Mouse (Mus musculus) G1E (cell line): ENCODE results near the gene B3gnt2.

Source experiments
- CTCF ChIP-seq: IDR thresholded peaks from 2 replicates; pipeline ENCODE4 v1.5.1; 2012; ENCODE audit warnings: low read depth, low read length, inconsistent platforms, mixed read lengths
- GATA1 ChIP-seq: IDR thresholded peaks from 2 replicates; pipeline ENCODE4 v1.6.1; 2012; ENCODE audit warnings: borderline replicate concordance, low read length, inconsistent platforms, mixed read lengths
- POLR2AphosphoS5 ChIP-seq: IDR thresholded peaks from 2 replicates; pipeline ENCODE4 v1.6.1; 2012; ENCODE audit warnings: low read depth, low read length, inconsistent platforms; ENCODE audit not compliant: insufficient replicate concordance
- TAL1 ChIP-seq: conservative IDR thresholded peaks from 2 replicates; pipeline ENCODE4 v1.6.1; 2012; ENCODE audit warnings: low read depth, low read length, inconsistent platforms, mixed read lengths

DNA sequence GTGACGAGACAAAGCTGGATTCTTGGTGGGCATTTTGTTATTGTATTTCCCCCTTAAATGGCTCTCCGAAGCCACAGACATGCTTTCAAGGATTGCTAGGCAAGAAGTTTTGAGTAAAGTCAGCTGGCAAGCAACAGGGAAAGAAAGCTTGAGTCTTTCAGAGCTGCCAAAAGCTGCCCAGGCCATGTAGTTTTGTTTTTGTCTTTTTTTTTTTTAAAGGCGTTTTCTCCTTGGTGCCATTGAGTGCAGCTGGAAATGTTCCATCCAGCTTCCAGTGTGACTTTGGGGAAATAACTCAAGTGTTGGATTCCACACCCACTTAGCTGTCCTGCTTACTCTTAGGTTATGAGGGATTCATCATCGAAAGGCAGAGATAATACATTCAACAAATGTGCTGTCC is 554 bp upstream of the B3gnt2 start:
- TF ChIP-seq CTCF (no peak), POLR2AphosphoS5 (no peak), GATA1 (no peak), TAL1 (no peak)
